Mouse (Mus musculus): ENCODE data around the gene Dqx1.

Dqx1 gene

GRCm38 (mm10) chr6:83070311-83071219 is 12.9 kb downstream of the Dqx1 start:
- CTCF ChIA-PET, result interaction anchor here (2.1 kb wide), 1 partner anchor 74 kb away, joined by 7 read pairs; no protein-coding TSS in a partner anchor

- CTCF ChIA-PET, result interaction anchor here (2.1 kb wide), 1 partner anchor 74 kb away, joined by 7 read pairs; no protein-coding TSS in a partner anchor
These were observed 13.6 kb downstream of the Dqx1 start for GRCm38 (mm10) chr6:83071220-83071619.

GRCm38 (mm10) chr6:83074979-83075378 is 17.3 kb downstream of the Dqx1 start:
- CTCF ChIA-PET, result interaction anchor here (0.6 kb wide), 1 partner anchor 22 kb away, joined by 6 read pairs; no protein-coding TSS in a partner anchor

GRCm38 (mm10) chr6:83077630-83078323 is 20.1 kb downstream of the Dqx1 start, which contains the start of gene Pcgf1:
Gene Pcgf1, plus strand, starts transcription at chr6:83077869.
- CTCF ChIA-PET, result interaction anchor here (0.9 to 1.3 kb wide), 4 partner anchors 23 to 81 kb away, joined by 4 to 8 read pairs (median 4); partner anchors contain the start of genes Aup1, Ccdc142, Gm42688 and Htra2

GRCm38 (mm10) chr6:83078324-83078858 is 20.7 kb downstream of the Dqx1 start:
- CTCF ChIA-PET, result interaction anchor here (0.5 to 1.3 kb wide), 5 partner anchors 23 to 140 kb away, joined by 3 to 8 read pairs (median 4); partner anchors contain the start of genes Aup1, Ccdc142, Gm42688 and Htra2

- CTCF ChIA-PET, result no interaction called here
These were observed 22.6 kb downstream of the Dqx1 start for GRCm38 (mm10) chr6:83080210-83080609.

GRCm38 (mm10) chr6:83083497-83083896 is 25.9 kb downstream of the Dqx1 start:
- CTCF ChIA-PET, result no interaction called here

GRCm38 (mm10) chr6:83084477-83084876 is 26.8 kb downstream of the Dqx1 start:
- CTCF ChIA-PET, result no interaction called here

GRCm38 (mm10) chr6:83086121-83087035 is 28.7 kb downstream of the Dqx1 start, which contains the start of gene Lbx2:
Gene Lbx2, plus strand, starts transcription at chr6:83086367.
- CTCF ChIA-PET, result no interaction called here

GRCm38 (mm10) chr6:83087205-83087925 is 29.7 kb downstream of the Dqx1 start:
- CTCF ChIA-PET, result no interaction called here

GRCm38 (mm10) chr6:83087926-83088260 is 30.2 kb downstream of the Dqx1 start:
- CTCF ChIA-PET, result no interaction called here

GRCm38 (mm10) chr6:83092416-83093127 is 34.9 kb downstream of the Dqx1 start:
- CTCF ChIA-PET, result no interaction called here

GRCm38 (mm10) chr6:83095968-83096367 is 38.3 kb downstream of the Dqx1 start:
- CTCF ChIA-PET, result no interaction called here

GRCm38 (mm10) chr6:83098411-83098810 is 40.8 kb downstream of the Dqx1 start:
- CTCF ChIA-PET, result interaction anchor here (0.7 kb wide), 1 partner anchor 26 kb away, joined by 6 read pairs; no protein-coding TSS in a partner anchor

- CTCF ChIA-PET, result interaction anchor here (1.4 to 2.3 kb wide), 2 partner anchors 23 to 105 kb away, joined by 4 to 8 read pairs; no protein-coding TSS in a partner anchor
These were observed 43.7 kb downstream of the Dqx1 start, which contains the start of the genes Ccdc142 and Gm42688 for GRCm38 (mm10) chr6:83101316-83101687. Gene Ccdc142, plus strand, starts transcription at chr6:83101601. Gene Gm42688, plus strand, starts transcription at chr6:83101617.

- CTCF ChIA-PET, result interaction anchor here (0.6 to 2.3 kb wide), 4 partner anchors 18 to 105 kb away, joined by 3 to 8 read pairs (median 4); no protein-coding TSS in a partner anchor
These were observed 44.3 kb downstream of the Dqx1 start for GRCm38 (mm10) chr6:83101688-83102556.

- CTCF ChIA-PET, result interaction anchor here (1.0 kb wide), 1 partner anchor 82 kb away, joined by 3 read pairs; no protein-coding TSS in a partner anchor
These were observed 45.5 kb downstream of the Dqx1 start for GRCm38 (mm10) chr6:83103130-83103650.

GRCm38 (mm10) chr6:83104158-83104557 is 46.5 kb downstream of the Dqx1 start:
- CTCF ChIA-PET, result no interaction called here
